Mouse (Mus musculus) gastrocnemius, postnatal 36 days (tissue): Measurements from ENCODE around the gene Nudt8. TPM values are rescaled to one million over a fixed set of nuclear protein-coding genes. Genes with fewer than 3 reads are reported as not detected.

Experiments used
- DNase-seq, 2 experiments: peaks; one replicate each; pipeline ENCODE4 v3.0.0; 2022
- intact Hi-C: fragments of 180-260 bp; cut with DNase I; formaldehyde crosslinking; loops from one replicate; pipeline ENCODE4 v1.15.1; 2025
- total RNA-seq, 2 experiments: library from RNA; stranded (reverse); gene quantifications; 2 replicates each; pipeline ENCODE4 v1.2.3; 2021

Gene Nudt8
- total RNA-seq, 2 experiments from 2014 or later, result 22.5 to 23.0 TPM

DNA sequence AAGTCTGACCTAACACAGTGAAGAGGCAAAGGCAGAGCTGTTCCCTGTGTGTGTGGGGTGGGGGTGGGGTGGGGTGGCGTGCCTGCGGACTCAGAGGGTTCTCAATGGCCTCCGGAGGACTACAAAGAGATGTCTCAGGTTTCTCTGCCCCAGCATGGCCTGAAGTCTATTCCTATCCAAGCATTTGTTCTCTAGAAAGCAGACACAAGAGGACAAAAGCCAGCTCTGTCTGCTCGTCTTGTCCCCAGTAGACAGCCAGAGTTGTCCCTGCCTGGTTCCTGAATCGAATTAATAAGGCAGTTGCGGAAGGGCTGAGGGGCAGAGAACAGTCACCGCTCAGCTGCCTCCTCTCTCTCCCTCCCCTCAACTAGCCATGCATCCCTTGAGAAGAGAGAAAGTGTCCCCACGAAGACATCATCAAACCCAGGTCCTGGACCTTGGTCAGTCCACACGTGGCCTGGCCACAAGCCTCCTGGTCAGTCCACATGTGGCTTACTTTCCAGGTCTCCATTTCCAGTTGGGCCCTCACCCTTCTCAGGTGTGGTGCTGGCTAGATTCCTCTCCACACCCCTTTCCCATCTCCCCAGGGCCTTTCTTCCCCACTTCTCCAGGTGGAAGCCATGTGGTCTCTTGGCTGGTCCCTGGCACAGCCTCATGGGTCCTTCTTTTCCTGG, 16.7 kb upstream of the Nudt8 start:
- no peak for DNase-seq
- intact Hi-C loops, result loop anchor here (5.0 kb wide), 2 partner anchors 36 to 191 kb away; no protein-coding TSS in a partner anchor

DNA sequence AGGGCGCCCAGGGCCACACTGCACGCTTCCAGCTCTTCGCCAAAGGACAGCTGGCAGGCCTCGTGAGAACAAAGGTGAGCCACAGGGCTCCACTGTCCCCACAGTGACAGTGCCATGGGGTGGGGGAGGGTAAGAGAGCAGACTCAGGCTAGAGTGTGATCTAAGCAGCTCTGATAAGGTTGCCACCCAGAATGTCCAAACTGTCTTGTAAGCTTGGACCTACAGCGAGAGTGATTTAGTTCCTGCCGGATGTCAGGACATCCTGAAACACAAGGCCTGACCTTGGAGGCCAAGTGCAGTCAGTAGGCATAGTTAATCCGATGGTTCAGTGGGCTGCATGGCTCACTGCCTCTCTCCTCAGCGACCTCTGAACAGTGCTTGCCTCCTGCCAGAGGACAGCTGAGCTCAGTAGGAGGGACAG, 15.1 kb upstream of the Nudt8 start:
- intact Hi-C loops, result no loop called here

DNA sequence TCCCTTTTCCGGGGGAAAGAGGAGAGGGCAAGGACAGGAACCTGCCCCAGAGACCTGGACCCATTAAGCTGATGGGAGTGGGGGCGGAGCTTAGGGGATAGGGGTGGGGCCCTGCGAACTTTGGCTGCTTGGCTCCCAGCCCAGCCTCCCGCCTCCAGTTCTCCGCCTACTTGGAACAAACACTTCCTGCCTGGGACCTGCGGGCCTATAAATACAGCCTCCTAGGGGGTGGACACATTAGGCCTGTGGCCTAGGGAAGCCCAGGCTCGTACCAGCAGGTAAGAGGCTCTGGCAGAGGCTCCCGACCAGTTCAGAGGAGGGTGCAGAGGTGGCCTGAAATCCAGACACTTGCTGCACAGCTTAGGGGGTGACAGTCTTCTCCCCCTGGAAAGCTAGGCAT, 14.0 kb upstream of the Nudt8 start, which contains the start of gene Acy3:
Gene Acy3 (plus strand): TSS at position 237 of the 400 bp plus-strand sequence.
- intact Hi-C loops, result no loop called here
- peak; percentile 73 to 83 for DNase-seq

More for the DNA sequence above, 15.1 kb upstream of the Nudt8 start:
- DNase-seq, result no peak

DNA sequence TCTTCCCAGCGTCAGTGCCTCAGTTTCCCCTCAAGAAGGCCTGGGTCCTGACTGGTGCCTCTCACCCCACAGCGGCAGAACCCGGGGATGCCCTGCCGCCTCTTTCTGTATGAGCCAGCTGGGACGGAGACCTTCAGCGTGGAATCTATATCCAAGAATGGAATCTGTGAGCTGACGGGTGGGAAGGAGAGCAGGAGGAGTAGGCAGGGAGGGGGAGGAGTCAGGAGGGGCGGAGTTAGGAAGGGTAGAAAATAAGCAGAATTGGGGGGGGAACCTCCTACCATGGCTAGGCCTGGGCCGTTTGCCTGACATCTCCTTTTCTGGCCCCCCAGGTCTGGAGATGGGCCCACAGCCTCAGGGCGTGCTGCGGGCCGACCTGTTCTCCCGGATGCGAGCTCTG, 12.3 kb upstream of the Nudt8 start:
- intact Hi-C loops, result no loop called here
- no peak for DNase-seq

- no peak for DNase-seq
- intact Hi-C loops, result no loop called here
Measured at GRCm38 (mm10) chr19:3988750-3989149, 11.6 kb upstream of the Nudt8 start.

- intact Hi-C loops, result no loop called here
- DNase-seq, result no peak
Measured at GRCm38 (mm10) chr19:3990804-3991203, 9.6 kb upstream of the Nudt8 start.

DNA sequence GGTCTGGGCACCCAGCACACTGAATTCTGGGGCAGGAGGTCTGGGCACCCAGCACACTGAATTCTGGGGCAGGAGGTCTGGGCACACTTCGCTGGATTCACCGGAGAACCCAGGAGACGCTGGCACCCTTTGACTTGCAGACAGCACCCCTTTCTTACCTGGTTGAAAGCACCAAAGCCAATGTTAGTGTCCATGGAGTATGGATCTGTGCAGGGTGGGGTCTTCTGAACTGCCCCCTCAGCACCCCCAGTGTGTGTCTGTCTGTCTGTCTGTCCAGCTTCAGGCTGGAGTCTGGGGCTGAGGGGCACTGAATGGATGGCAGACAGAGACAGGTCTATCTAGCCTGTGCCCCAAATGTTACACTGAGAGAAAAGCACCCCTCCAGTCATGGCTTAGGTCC, 8.8 kb upstream of the Nudt8 start:
- no peak for DNase-seq
- intact Hi-C loops, result no loop called here

- intact Hi-C loops, result no loop called here
- DNase-seq, result no peak
Measured at GRCm38 (mm10) chr19:3991966-3992365, 8.4 kb upstream of the Nudt8 start.

GRCm38 (mm10) chr19:3992416-3992815, 8.0 kb upstream of the Nudt8 start, which contains the start of gene Tbx10:
Gene Tbx10, plus strand, starts transcription at chr19:3992752.
- intact Hi-C loops, result no loop called here
- no peak for DNase-seq

DNA sequence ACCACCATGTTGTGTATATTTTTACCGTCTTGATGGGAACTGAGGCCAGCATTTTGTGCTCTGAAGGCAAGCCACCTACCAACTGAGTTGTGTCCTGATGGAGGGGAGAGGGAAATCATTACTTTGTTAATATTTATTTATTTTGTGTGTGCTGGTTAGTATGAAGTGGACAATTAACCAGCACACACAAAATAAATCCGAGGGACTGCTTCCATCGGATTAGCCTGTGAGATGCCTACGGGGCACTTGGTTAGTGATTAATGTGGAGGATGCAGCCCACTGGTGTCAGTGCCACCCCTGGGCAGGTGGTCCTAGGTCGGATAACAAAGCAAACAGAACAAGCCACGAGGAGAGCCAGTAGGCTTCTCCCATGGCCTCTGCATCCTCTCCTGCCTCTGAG, 5.4 kb upstream of the Nudt8 start:
- intact Hi-C loops, result no loop called here
- no peak for DNase-seq

DNA sequence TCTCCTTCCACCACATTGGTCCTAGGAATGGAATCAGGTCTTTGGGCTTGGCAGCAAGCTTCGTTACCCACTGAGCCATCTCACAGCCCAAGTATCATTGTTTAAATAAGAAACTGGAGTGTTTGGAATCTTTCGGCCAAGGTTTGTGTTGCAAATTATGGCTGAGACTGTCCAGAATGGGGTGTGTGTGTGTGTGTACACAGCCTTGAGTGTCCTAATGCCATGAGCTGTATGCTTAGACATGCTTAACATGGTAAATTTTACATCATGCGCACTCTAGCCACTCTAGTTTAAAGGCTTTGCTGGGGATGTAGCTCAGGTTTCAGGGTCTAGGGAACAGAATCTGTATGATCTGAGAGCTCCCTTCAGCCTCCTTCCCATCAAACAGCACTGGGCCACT, 4.9 kb upstream of the Nudt8 start:
- DNase-seq, result no peak
- intact Hi-C loops, result no loop called here

- intact Hi-C loops, result no loop called here
- no peak for DNase-seq
Measured at GRCm38 (mm10) chr19:3996106-3996505, 4.3 kb upstream of the Nudt8 start.

DNA sequence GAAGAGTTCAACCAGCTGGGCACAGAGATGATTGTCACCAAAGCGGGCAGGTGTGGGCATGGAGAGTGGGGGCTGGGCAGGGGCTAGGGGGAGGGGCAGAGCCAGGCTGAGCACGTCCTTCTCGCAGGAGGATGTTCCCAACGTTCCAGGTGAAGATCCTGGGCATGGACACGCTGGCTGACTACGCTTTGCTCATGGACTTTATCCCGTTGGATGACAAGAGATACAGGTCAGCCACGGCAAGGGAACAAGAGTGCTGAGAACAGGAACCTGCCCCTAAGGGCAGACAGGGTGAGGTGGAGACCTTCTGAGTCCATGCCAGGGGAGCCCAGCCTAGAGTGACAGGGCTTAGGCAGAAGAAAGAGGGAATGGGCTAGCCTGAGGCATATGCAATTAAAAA, 3.6 kb upstream of the Nudt8 start:
- no peak for DNase-seq
- intact Hi-C loops, result no loop called here

DNA sequence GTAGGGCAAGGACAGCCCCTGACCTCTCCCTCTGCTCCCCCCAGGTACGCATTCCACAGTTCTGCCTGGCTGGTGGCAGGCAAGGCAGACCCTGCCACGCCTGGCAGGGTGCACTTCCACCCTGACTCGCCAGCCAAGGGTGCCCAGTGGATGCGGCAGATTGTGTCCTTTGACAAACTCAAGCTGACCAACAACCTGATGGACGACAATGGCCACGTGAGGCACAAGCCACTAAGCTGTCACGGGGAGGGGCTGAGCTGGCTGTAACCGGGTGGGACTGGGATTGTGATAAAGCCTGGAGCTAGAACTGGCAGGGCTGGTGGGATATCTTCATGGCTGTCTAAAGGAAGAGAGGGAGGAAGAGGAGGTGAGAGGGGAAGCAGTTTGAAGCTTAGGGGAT, 3.1 kb upstream of the Nudt8 start:
- no peak for DNase-seq
- intact Hi-C loops, result no loop called here

- no peak for DNase-seq
- intact Hi-C loops, result no loop called here
Measured at GRCm38 (mm10) chr19:3998335-3998734, 2.0 kb upstream of the Nudt8 start.

DNA sequence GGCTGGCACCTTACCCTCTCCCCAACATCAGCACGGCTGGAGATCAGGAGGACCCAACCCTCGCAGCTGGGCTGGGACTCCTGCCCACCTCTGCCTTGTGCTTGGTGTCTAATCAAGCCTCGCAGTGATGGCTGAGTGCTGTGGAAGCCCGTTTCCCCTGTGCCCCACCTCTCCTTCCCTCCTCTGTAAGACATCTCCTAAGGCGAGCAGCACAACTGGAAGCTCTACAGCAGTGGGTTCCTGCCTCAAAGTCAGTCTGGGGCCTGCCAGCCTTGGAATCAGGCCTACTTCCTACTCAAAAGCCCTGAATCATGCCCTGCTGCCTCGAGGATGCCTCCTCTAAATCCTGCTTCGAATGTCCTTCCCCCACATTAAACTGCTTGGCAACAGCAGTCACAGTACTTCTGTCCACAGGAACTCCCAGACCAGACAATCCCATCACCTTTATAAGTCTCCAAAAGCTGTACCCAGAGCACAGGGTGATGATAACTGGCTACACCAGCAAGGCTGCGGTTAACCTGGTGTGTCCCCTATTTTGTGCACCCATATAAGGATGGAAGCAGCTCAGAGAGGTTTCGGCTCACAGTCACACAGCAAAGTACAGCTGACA, 1.2 kb upstream of the Nudt8 start:
- no peak for DNase-seq
- intact Hi-C loops, result no loop called here

DNA sequence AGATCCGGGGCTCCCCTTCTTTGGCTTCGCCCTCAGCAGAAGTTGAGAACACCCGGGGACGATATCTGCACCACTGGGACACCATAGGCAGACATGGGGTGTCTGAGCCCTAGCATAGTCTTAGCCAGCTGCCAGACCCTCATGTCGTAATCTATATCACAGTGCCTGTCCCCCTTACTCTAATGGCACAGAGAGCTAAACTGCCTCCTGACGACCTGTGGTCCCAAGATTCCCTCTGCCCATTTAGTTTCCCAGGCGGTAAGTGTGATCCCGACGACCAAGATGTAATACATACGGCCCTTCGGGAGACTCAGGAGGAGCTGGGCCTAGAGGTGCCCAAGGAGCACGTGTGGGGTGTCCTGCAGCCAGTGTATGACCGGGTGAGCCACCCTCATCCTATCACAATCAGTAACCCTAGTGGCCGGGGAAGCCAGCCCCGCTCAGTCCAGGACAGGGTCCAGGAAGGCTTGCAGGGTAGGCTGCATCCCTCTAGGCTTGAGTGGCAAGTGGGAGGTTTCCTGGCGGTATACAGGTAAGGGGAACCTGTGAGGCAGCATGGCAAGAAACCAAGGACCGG, 657 bp downstream of the Nudt8 start:
- no peak for DNase-seq
- intact Hi-C loops, result no loop called here

GRCm38 (mm10) chr19:4001752-4002151, 1.4 kb downstream of the Nudt8 start:
- intact Hi-C loops, result no loop called here
- no peak for DNase-seq

DNA sequence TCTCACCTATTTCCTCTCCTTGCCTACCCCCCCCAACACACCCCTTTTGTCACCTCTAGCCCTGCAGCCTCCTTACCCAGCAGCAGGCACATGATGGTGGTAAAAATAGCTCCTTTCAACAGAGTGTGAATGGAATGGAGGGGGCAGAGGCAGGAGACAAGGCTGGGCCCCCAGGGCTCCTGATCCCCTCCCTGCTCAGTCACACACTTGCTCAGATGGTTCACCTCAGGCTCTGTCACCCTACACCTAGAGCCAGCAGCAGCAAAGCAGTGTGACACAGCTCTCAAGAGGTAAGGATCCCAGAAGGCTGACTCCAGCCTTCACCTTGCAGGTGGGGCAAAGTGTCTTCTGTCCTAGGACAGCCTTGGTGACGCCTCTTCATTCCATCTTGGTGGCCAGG, 2.7 kb downstream of the Nudt8 start, which contains the start of gene Doc2g:
Gene Doc2g (plus strand): TSS at position 202 of the 400 bp plus-strand sequence.
- no peak for DNase-seq
- intact Hi-C loops, result no loop called here

GRCm38 (mm10) chr19:4003641-4004040, 3.3 kb downstream of the Nudt8 start:
- intact Hi-C loops, result no loop called here
- DNase-seq, result no peak

DNA sequence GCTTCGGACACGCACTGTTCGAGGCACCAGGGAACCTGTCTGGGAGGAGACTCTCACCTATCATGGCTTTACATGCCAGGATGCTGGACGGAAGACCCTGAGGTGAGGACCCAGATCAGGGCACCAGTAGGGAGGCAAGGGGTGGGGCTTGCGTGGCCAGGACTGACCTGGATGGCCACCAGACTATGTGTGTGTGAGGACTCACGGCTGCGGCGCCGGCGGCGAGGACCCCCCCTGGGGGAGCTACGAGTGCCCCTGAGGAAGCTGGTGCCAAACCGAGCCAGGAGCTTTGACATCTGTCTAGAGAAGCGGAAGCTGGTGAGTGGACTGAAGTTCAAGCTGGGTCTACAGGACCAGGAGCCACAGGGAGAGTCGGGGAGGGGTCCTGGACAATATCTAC, 4.0 kb downstream of the Nudt8 start:
- peak in 1 of 2 experiments; percentile 13 for DNase-seq
- intact Hi-C loops, result no loop called here

DNA sequence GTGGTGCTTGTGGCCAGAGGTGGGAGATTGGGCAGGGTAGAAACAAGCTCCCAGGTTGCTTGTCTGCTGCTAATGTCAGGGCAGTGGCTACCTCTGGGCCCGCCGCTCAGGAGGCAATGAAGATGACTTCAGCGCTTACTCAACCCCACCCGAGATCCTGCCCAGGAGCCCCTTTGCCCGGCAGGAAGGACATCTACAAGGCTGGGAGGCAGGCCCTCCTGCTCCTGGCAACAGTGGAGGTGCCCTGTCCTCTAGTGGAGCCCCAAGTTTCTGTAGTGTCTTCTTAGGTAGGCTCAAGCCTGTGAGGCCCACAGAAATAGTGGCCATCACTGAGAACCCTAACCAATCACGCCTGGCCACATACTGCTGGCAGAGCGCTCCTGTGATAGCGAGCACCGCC, 4.7 kb downstream of the Nudt8 start:
- intact Hi-C loops, result no loop called here
- DNase-seq, result no peak
